Mouse (Mus musculus) brain, embryonic 14.5 days (tissue): ENCODE data around the gene Iglon5. TPM values are rescaled to one million over a fixed set of nuclear protein-coding genes. Genes with fewer than 3 reads are reported as not detected.

Experiments
- DNase-seq: peaks from one replicate; pipeline ENCODE4 v3.0.0-alpha.2; 2011; ENCODE audit warnings: low read depth
- CTCF ChIP-seq: fragments of 200-500 bp; IDR thresholded peaks from 2 replicates; pipeline ENCODE4 v1.5.1; 2012; ENCODE audit warnings: inconsistent platforms, mild to moderate bottlenecking, moderate library complexity, borderline replicate concordance; ENCODE audit not compliant: insufficient read depth, insufficient read length; ENCODE audit errors: extremely low read depth
- POLR2A ChIP-seq: fragments of 200-500 bp; IDR thresholded peaks from 2 replicates; pipeline ENCODE4 v1.6.1; 2012; ENCODE audit warnings: mild to moderate bottlenecking, inconsistent platforms, borderline replicate concordance; ENCODE audit not compliant: poor library complexity, insufficient read depth, insufficient read length, severe bottlenecking; ENCODE audit errors: extremely low read depth
- polyA plus RNA-seq: library from polyadenylated mRNA; depleted of rRNA; stranded (reverse); fragments of >200 nt; gene quantifications from 2 replicates; pipeline ENCODE4 v1.2.3, GENCODE M21; 2012; rRNA removed

Gene Iglon5
- 96.2 and 140 TPM in 2 replicates for polyA plus RNA-seq

GRCm38 (mm10) chr7:43489631-43490125 is at the start of gene Iglon5:
Gene Iglon5 (minus strand): TSS chr7:43490075.
- TF ChIP-seq POLR2A (0 out of 2 replicates have a peak, but pooled peaks have one; percentile 10), CTCF (no peak)
- DNase-seq: peak; percentile 46

DNA sequence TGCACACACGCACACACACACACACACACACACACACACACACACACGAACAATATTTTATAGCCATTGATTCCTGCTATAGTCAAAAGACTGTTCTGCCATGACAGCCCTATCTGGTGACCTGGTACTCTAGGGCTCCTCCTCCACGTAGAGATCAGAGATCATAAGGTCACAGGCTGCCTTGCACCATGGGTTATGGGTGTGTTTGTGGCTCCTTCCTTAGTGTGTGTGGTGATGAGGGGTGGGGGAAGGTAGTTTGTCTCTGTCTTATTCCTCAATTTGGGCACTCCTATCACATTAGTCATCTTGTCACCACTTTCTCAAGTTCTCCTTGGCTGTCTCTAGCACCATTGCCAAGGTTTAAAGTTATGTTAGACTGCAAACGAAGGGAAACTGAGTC is 48.6 kb upstream of the Iglon5 start:
- TF ChIP-seq POLR2A (no peak), CTCF (no peak)

DNA sequence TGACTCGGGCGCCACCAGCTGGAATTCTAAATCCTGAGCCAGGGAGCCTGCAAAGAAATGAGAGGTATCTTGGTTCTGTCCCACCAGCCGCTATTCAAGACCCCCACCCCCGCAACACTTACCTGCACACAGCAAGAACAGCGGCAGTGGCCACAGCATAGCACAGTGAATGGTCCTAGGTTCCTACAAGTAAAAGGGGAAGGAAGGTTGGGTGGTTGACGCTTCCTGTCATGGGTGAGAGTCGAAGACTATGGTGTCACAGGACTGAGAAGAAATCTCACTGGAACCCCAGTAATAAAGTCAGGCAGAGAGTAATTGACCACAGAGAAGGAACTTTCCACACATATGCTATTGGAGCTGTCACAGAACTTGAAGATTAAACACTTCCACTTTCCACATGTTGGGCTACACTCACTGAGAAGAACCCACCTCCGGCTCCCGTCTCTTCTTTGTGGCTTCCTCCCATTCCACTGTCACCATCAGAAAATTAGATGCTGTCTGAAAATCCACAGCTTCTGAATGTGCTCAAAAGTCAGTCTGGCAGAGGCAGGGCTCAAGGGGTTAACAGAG is 43.1 kb upstream of the Iglon5 start:
- DNase-seq: no peak
- TF ChIP-seq POLR2A (no peak), CTCF (no peak)

More for the DNA sequence above, 48.6 kb upstream of the Iglon5 start:
- DNase-seq: no peak

DNA sequence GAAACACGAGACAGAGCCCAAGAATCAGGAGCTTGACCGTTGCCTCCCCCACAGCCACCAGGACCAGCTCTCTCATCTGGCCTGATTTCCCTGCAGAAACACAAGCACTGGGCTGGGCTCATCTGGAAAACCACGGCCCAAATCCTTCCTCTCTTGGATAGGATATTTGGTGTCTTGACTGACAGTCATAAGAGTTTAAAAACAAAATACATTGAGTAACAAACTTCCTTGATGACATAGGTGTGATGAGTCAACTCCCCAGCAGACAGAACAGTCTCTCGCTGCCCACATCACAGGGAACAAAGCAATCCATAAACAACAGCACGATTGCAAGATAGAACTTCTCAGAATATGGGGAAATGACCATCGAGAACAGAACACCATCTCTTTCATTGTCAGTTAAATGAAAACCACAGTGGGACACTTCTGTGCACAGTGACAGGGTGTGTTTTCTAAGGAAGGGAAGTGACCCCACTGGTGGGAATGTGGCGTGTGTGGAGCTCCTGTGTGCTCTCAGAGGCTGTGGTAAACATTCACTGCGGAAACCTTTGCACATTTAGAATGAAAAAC is 40.4 kb upstream of the Iglon5 start:
- TF ChIP-seq POLR2A (no peak), CTCF (no peak)
- no peak for DNase-seq

GRCm38 (mm10) chr7:43525313-43525712 is 35.4 kb upstream of the Iglon5 start:
- DNase-seq: peak; percentile 3
- TF ChIP-seq CTCF: peak; percentile 21; the same call in 1 of the 2 replicates
- no peak for TF ChIP-seq POLR2A

DNA sequence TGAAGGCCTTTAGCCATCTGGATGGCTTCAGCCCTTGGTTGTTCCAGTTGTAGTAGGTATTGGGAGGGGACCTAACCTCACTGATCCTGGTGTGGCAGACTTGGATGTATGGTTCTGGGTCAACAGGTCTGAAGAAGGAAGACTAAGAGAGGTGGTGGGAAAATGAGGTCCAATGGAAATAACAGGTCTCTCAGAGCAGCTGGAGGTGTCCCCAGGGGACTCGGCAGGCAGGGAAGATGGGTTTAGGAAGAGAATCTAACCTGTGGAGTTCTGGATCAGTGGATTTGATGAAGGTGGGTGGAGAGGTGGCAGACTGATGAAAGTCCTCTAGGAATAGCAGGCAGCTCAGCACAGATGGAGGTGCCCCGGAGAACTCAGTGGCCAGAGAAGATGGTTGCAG is 32.9 kb upstream of the Iglon5 start:
- TF ChIP-seq CTCF: no peak
- no peak for TF ChIP-seq POLR2A
- DNase-seq: no peak

- TF ChIP-seq POLR2A (no peak), CTCF (no peak)
- no peak for DNase-seq
Measured at GRCm38 (mm10) chr7:43518341-43518740, 28.5 kb upstream of the Iglon5 start.

DNA sequence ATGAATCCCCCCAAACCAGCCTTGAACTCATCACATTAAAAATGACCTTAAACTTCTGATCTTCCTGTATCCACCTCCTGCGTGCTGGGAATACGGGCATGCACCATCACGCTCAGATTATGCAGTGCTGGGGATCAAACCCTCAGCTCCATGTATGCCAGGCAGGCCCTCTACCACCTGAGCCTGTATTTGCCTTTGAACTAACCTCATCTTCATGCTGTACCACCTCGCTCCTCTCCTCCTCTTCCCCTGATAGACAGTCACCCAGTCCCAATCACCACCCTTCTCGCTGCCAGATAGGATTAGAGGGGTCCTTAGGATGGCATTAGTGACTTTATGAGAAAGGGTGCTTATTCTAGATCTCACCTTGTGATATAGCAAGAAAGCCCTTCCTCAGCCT is 25.2 kb upstream of the Iglon5 start:
- no peak for DNase-seq
- TF ChIP-seq POLR2A (no peak), CTCF (no peak)

- TF ChIP-seq CTCF: no peak
- no peak for TF ChIP-seq POLR2A
- DNase-seq: no peak
Measured at GRCm38 (mm10) chr7:43512519-43512918, 22.6 kb upstream of the Iglon5 start.

DNA sequence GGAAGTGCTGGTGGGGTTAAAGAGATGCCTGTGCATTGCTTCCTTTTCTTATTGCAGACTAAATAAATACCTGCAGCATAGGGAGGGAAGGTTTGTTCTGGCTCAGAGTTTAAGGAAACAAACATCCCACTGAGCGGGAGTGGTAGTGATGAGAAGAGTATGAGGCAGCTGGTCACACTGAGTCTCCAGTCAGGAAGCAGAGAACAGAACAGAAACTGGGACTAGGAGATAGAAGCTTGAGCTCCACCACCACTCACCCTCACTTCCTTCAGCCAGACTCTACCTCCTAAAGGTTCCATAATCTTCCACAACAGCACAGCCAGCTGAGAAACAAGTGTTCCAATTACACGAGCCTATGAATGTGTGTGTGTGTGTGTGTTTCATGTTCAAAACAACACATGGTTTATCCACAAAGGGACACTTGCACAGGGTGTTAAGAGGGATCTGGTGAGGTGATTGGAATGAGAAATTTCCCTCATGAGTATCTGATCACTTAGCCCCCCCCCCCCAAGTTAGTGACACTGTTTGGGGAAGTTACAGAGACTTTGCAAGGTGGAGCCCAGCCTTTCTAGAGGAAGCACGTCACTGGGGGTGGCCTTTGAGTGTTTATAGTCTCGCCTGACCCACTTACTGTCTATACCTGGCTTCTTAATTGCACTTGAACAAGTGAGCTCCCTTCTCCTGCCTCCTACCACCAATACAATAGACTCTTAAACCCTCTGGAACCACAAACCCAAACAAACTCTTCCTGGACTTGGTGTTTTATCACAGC is 22.0 kb upstream of the Iglon5 start:
- no peak for TF ChIP-seq POLR2A
- no peak for TF ChIP-seq CTCF

DNA sequence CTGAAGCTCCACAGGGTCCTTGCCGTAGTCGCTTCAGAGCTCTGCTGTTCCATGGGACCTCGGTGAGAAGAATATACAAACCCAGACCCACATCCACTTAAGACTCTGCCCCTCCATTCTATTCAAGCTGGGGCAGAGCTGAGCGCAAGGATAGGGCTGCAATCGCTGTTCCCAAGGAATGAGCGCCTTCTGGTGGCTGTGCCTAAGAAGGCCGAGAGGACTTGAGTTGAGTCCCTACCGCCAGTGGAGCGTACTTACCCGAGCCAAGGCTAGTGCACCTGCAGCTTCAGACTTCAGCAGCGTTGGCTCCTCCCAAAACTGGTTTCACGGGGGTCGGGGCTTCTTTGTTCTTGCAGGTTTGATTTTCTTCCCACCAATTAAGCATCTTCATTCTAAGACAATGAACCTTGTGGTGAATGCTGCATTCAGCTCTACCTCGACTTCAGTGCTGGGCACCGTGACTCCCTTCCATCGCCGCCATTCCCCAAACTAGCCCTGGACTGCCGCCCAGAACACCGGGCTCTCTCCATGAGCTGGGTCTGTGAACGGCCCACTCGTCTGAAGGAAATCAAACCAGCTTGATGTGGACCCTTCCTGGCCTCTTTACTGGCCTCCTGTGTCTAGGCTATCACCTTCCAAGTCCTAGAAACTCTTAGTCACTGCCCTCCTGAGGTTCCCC is 5.6 kb upstream of the Iglon5 start:
- DNase-seq: peak; percentile 91
- no peak for TF ChIP-seq POLR2A
- TF ChIP-seq CTCF: peak; percentile 84

More for the DNA sequence above, 22.0 kb upstream of the Iglon5 start:
- DNase-seq: no peak

DNA sequence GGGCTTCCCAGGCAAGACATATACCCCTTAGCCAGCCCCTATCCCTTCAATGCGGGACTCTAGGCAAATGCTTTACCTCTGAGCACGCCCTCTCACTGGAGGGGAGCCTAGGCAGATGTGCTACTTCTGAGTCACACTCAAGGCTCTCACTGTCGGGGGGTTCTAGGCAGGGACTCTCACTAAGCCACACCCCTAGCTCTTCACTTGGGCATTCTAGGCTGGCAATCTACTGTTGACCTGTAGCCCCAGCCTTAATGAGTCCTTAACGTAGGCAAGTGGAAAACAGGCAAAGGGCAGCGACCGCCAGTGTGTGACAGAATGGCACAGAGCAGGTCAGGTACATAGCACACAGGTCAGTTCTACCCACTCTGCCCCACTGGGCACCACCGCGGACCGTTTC is 986 bp upstream of the Iglon5 start:
- no peak for DNase-seq
- TF ChIP-seq CTCF (no peak), POLR2A (no peak)
